Mouse (Mus musculus): Measurements from ENCODE around the gene Dip2c. TPM values are rescaled to one million over a fixed set of nuclear protein-coding genes. Genes with fewer than 3 reads are reported as not detected.

Gene Dip2c
- total RNA-seq, 2 experiments from 2014 or later: 39.2 to 40.7 TPM

- DNase-seq: no peak
- intact Hi-C loops (cut with DNase I): loop anchor here (5.0 kb wide), 1 partner anchor 39 kb away; no protein-coding TSS in a partner anchor
Observed at GRCm38 (mm10) chr13:9418441-9418840, 142.1 kb downstream of the Dip2c start.

GRCm38 (mm10) chr13:9419213-9419612 is 142.9 kb downstream of the Dip2c start:
- no peak for DNase-seq
- intact Hi-C loops (cut with DNase I): loop anchor here (5.0 kb wide), 1 partner anchor 38 kb away; no protein-coding TSS in a partner anchor

- intact Hi-C loops (cut with DNase I): no loop called here
- DNase-seq: no peak
Observed at GRCm38 (mm10) chr13:9421949-9422348, 145.6 kb downstream of the Dip2c start.

- no peak for DNase-seq
- intact Hi-C loops (cut with DNase I): no loop called here
Observed at GRCm38 (mm10) chr13:9422876-9423275, 146.5 kb downstream of the Dip2c start.

- intact Hi-C loops (cut with DNase I): no loop called here
- no peak for DNase-seq
Observed at GRCm38 (mm10) chr13:9424434-9424833, 148.1 kb downstream of the Dip2c start.

GRCm38 (mm10) chr13:9426267-9426666 is 149.9 kb downstream of the Dip2c start:
- no peak for DNase-seq
- intact Hi-C loops (cut with DNase I): no loop called here

GRCm38 (mm10) chr13:9426779-9427178 is 150.5 kb downstream of the Dip2c start:
- peak; percentile 34 to 45 for DNase-seq
- intact Hi-C loops (cut with DNase I): no loop called here

GRCm38 (mm10) chr13:9429884-9430283 is 153.6 kb downstream of the Dip2c start:
- DNase-seq: no peak
- intact Hi-C loops (cut with DNase I): no loop called here

GRCm38 (mm10) chr13:9430724-9431123 is 154.4 kb downstream of the Dip2c start:
- no peak for DNase-seq
- intact Hi-C loops (cut with DNase I): no loop called here

GRCm38 (mm10) chr13:9431441-9431840 is 155.1 kb downstream of the Dip2c start:
- intact Hi-C loops (cut with DNase I): no loop called here
- DNase-seq: no peak

- DNase-seq: no peak
- intact Hi-C loops (cut with DNase I): no loop called here
Observed at GRCm38 (mm10) chr13:9443066-9443465, 166.7 kb downstream of the Dip2c start.

- no peak for DNase-seq
- intact Hi-C loops (cut with DNase I): no loop called here
Observed at GRCm38 (mm10) chr13:9445533-9446294, 169.4 kb downstream of the Dip2c start.

GRCm38 (mm10) chr13:9446448-9447115 is 170.3 kb downstream of the Dip2c start:
- DNase-seq: peak; percentile 52 to 65
- intact Hi-C loops (cut with DNase I): no loop called here

GRCm38 (mm10) chr13:9450276-9450675 is 173.9 kb downstream of the Dip2c start:
- DNase-seq: no peak
- intact Hi-C loops (cut with DNase I): no loop called here

GRCm38 (mm10) chr13:9451952-9452351 is 175.6 kb downstream of the Dip2c start:
- intact Hi-C loops (cut with DNase I): no loop called here
- no peak for DNase-seq

- DNase-seq: no peak
- intact Hi-C loops (cut with DNase I): loop anchor here (5.0 kb wide), 1 partner anchor 37 kb away; no protein-coding TSS in a partner anchor
Observed at GRCm38 (mm10) chr13:9454426-9455177, 178.3 kb downstream of the Dip2c start.

- no peak for DNase-seq
- intact Hi-C loops (cut with DNase I): loop anchor here (5.0 kb wide), 1 partner anchor 39 kb away; no protein-coding TSS in a partner anchor
Observed at GRCm38 (mm10) chr13:9455979-9456378, 179.7 kb downstream of the Dip2c start.

GRCm38 (mm10) chr13:9457420-9458308 is 181.3 kb downstream of the Dip2c start:
- intact Hi-C loops (cut with DNase I): loop anchor here (5.0 kb wide), 1 partner anchor 40 kb away; no protein-coding TSS in a partner anchor
- DNase-seq: no peak

- intact Hi-C loops (cut with DNase I): no loop called here
Observed at GRCm38 (mm10) chr13:9464457-9464856, 188.1 kb downstream of the Dip2c start.

GRCm38 (mm10) chr13:9467216-9467615 is 190.9 kb downstream of the Dip2c start:
- intact Hi-C loops (cut with DNase I): loop anchor here (1.0 to 5.0 kb wide), 3 partner anchors 190 to 380 kb away; partner anchors contain the start of gene Dip2c

More at GRCm38 (mm10) chr13:9464457-9464856, 188.1 kb downstream of the Dip2c start:
- DNase-seq: no peak

More at GRCm38 (mm10) chr13:9467216-9467615, 190.9 kb downstream of the Dip2c start:
- peak; percentile 64 to 68 for DNase-seq

Measured in heart, postnatal 36 days (tissue).